Mouse (Mus musculus) stomach, embryonic 16.5 days (tissue): ENCODE measurements around the gene Porcn. TPM values are rescaled to one million over a fixed set of nuclear protein-coding genes. Genes with fewer than 3 reads are reported as not detected.
A peak's percentile ranks its signal among the peaks of the same experiment; 100 is the strongest.

Experiments used
- ATAC-seq: fragments of 200-750 bp; cut with Nextera tagmentation; 2 replicates; pipeline ENCODE4 v1.8.0; 2017; ENCODE audit warnings: moderate number of reproducible peaks, moderate TSS enrichment; ENCODE audit not compliant: insufficient read depth, low FRiP score
- H3K27ac ChIP-seq: fragments of 300-500 bp; sonication (generic); 2 replicates; pipeline ENCODE4 v1.5.1; 2014; ENCODE audit warnings: low read length
- H3K27me3 ChIP-seq: fragments of 300-500 bp; sonication (generic); 2 replicates; pipeline ENCODE4 v1.6.1; 2014; ENCODE audit warnings: low read length, control low read depth, mixed read lengths; ENCODE audit not compliant: control insufficient read depth, insufficient read depth
- H3K36me3 ChIP-seq: fragments of 300-500 bp; sonication (generic); 2 replicates; pipeline ENCODE4 v1.6.1; 2014; ENCODE audit warnings: low read length; ENCODE audit not compliant: control insufficient read depth, insufficient read depth
- H3K4me1 ChIP-seq: fragments of 300-500 bp; sonication (generic); 2 replicates; pipeline ENCODE4 v1.6.1; 2014; ENCODE audit warnings: low read length, control low read depth, mixed read lengths; ENCODE audit not compliant: control insufficient read depth, insufficient read depth
- H3K4me2 ChIP-seq: fragments of 300-500 bp; sonication (generic); 2 replicates; pipeline ENCODE4 v1.6.1; 2014; ENCODE audit warnings: low read depth, low read length, mixed read lengths
- H3K4me3 ChIP-seq: fragments of 300-500 bp; sonication (generic); replicated peaks from 2 replicates; pipeline ENCODE4 v1.5.1; 2014; ENCODE audit warnings: mild to moderate bottlenecking, low read length
- H3K9ac ChIP-seq: fragments of 300-500 bp; sonication (generic); 2 replicates; pipeline ENCODE4 v1.6.1; 2014; ENCODE audit warnings: low read length
- H3K9me3 ChIP-seq: fragments of 300-500 bp; sonication (generic); replicated peaks from 2 replicates; pipeline ENCODE4 v1.6.1; 2016; ENCODE audit warnings: low read length, control low read depth; ENCODE audit not compliant: control insufficient read depth
- WGBS: fragments of 180-500 bp; shearing (Covaris S2); extraction: QIAGEN DNeasy Blood & Tissue Kit; methylation state at CpG from one replicate; pipeline ENCODE4 v1.1.7; 2014; 5-methylcytosine and 5-hydroxymethylcytosine counted together
- polyA plus RNA-seq: library from polyadenylated mRNA; unstranded; fragments of >200 nt; fragmentation: Nextera tagmentation; extraction: Ambion mirVana; gene quantifications from 2 replicates; pipeline ENCODE4 v1.2.1, GENCODE M21; 2015

Gene Porcn
- polyA plus RNA-seq, 1 experiment from 2014 or later: 13.8 TPM

GRCm38 (mm10) chrX:8164471-8164870 lies 41.9 kb downstream of the Porcn start:
- H3K9me3 ChIP-seq: no peaks in the 10 kb centered on the region
- H3K4me2 ChIP-seq: no peak overlapping the region
- H3K9ac ChIP-seq: no peak overlapping the region
- 90% methylated on average over 4 of the region's 4 CpGs for WGBS
- no peak overlapping the region for H3K27ac ChIP-seq
- no peaks in the 10 kb centered on the region for H3K27me3 ChIP-seq
- H3K36me3 ChIP-seq: no peaks in the 10 kb centered on the region
- ATAC-seq: no peak
- no peaks in the 10 kb centered on the region for H3K4me1 ChIP-seq
- H3K4me3 ChIP-seq: no peak overlapping the region

GRCm38 (mm10) chrX:8163076-8163475 lies 43.2 kb downstream of the Porcn start:
- ATAC-seq: 0 out of 2 replicates have a peak, but pooled peaks have one; percentile 37
- H3K4me3 ChIP-seq: no peak overlapping the region
- H3K4me1 ChIP-seq: no peaks in the 10 kb centered on the region
- H3K4me2 ChIP-seq: no peak overlapping the region
- H3K27ac ChIP-seq: peak overlapping the region; percentile 46
- H3K9ac ChIP-seq: no peak overlapping the region
- H3K36me3 ChIP-seq: no peaks in the 10 kb centered on the region
- 61% methylated on average over 5 of the region's 5 CpGs for WGBS
- no peaks in the 10 kb centered on the region for H3K9me3 ChIP-seq
- no peaks in the 10 kb centered on the region for H3K27me3 ChIP-seq

- Histone ChIP-seq H3K36me3 (peaks cover 5% of the 10 kb centered on the region; the same call in 1 of the 2 replicates), H3K27me3 (no peaks in the 10 kb centered on the region), H3K4me2 (peak within 1 kb of the TSS; percentile 62), H3K4me3 (peak within 1 kb of the TSS; percentile 69), H3K4me1 (peaks cover 2% of the 10 kb centered on the region; the same call in 1 of the 2 replicates), H3K9me3 (no peaks in the 10 kb centered on the region), H3K27ac (peak within 1 kb of the TSS; percentile 99), H3K9ac (peak within 1 kb of the TSS; percentile 83)
- peak; percentile 97 for ATAC-seq
- WGBS: 15% methylated on average over 65 of the region's 65 CpGs
Measured at GRCm38 (mm10) chrX:8145153-8145991, 61.0 kb downstream of the Porcn start, which contains the start of gene Rbm3. TSS of gene Rbm3 (minus strand) at chrX:8145880.

Other genes with a start within 250 kb of the Porcn start
- 5.6 and 6.0 TPM in 2 replicates for gene Gata1, start 228.5 kb downstream of the Porcn start, polyA plus RNA-seq
- gene Glod5, start 188.0 kb downstream of the Porcn start, polyA plus RNA-seq: 1.8 and 2.1 TPM in 2 replicates
- gene Suv39h1, start 131.8 kb downstream of the Porcn start, polyA plus RNA-seq: 42.1 and 42.4 TPM in 2 replicates
- 0.41 and 0.62 TPM in 2 replicates for gene Was, start 116.0 kb downstream of the Porcn start, polyA plus RNA-seq
- 31.5 and 35.5 TPM in 2 replicates for gene Wdr13, start 73.6 kb downstream of the Porcn start, polyA plus RNA-seq
- gene Rbm3, start 60.6 kb downstream of the Porcn start, polyA plus RNA-seq: 396 and 404 TPM in 2 replicates
- 10.9 and 11.6 TPM in 2 replicates for gene Tbc1d25, start 30.3 kb downstream of the Porcn start, polyA plus RNA-seq
- 53.3 and 67.0 TPM in 2 replicates for gene Ebp, start 13.0 kb downstream of the Porcn start, polyA plus RNA-seq
- 35.1 and 39.1 TPM in 2 replicates for gene Ftsj1, start 45.9 kb upstream of the Porcn start, polyA plus RNA-seq
- 26.0 and 31.3 TPM in 2 replicates for gene Slc38a5, start 64.6 kb upstream of the Porcn start, polyA plus RNA-seq
- gene Ssxb10, start 120.9 kb upstream of the Porcn start, polyA plus RNA-seq: not detected in 2 replicates
- gene Ssxb9, start 160.5 kb upstream of the Porcn start, polyA plus RNA-seq: not detected in 2 replicates
- not detected in 2 replicates for gene Ssxb1, start 206.8 kb upstream of the Porcn start, polyA plus RNA-seq